Mouse (Mus musculus) testis, adult 10 weeks (tissue): Measurements from ENCODE around the gene Gm9972. TPM values are rescaled to one million over a fixed set of nuclear protein-coding genes. Genes with fewer than 3 reads are reported as not detected.

ENCODE experiments used
- polyA plus RNA-seq: library from polyadenylated mRNA; stranded (reverse); fragments of 350-450 nt; fragmentation: Illumina TruSeq; extraction: RNeasy Lipid Tissue Mini Kit (QIAGEN cat#74804); gene quantifications from one replicate; pipeline ENCODE4 v1.2.3, GENCODE M21; 2014; ENCODE audit warnings: low read depth, low replicate concordance

Gm9972 gene
- not detected for polyA plus RNA-seq

GRCm38 (mm10) chr11:43035446-43035845 is at the start of gene Gm9972:
Gene Gm9972, plus strand, starts transcription at chr11:43035746.

Other genes starting within 250 kb of the Gm9972 start
- 0.71 TPM for gene Atp10b, start 114.1 kb downstream of the Gm9972 start, polyA plus RNA-seq